Mouse (Mus musculus) testis, adult 2 months (tissue): ENCODE measurements around the gene Rnf135.

Source experiments
- CTCF ChIP-seq: fragments of 200-500 bp; IDR thresholded peaks from 2 replicates; pipeline ENCODE4 v1.5.1; 2012; ENCODE audit warnings: low read depth, mild to moderate bottlenecking, inconsistent platforms, low read length, moderate library complexity; ENCODE audit not compliant: control insufficient read depth, insufficient read depth, insufficient replicate concordance
- POLR2A ChIP-seq: fragments of 200-500 bp; IDR thresholded peaks from 2 replicates; pipeline ENCODE4 v1.6.1; 2012; ENCODE audit warnings: low read depth, mild to moderate bottlenecking, inconsistent platforms, low read length, moderate library complexity; ENCODE audit not compliant: control insufficient read depth

- TF ChIP-seq POLR2A = no peak
- TF ChIP-seq CTCF = no peak
Measured at GRCm38 (mm10) chr11:80137773-80138172, 45.9 kb upstream of the Rnf135 start.
